Mouse (Mus musculus) embryonic facial prominence, embryonic 15.5 days (tissue): ENCODE measurements around the gene Fgd5. TPM values are rescaled to one million over a fixed set of nuclear protein-coding genes. Genes with fewer than 3 reads are reported as not detected.
"Not testable (repeated sequence)": the region's sequence is repeated elsewhere in the genome, so short reads cannot be mapped to it uniquely, and the experiment has no call there.

Source experiments
- ATAC-seq: fragments of 200-750 bp; cut with Nextera tagmentation; 2 replicates; pipeline ENCODE4 v1.8.0; 2017; ENCODE audit warnings: low read depth, moderate TSS enrichment; ENCODE audit not compliant: insufficient number of reproducible peaks, low FRiP score, low TSS enrichment
- H3K27ac ChIP-seq: fragments of 300-500 bp; sonication (generic); replicated peaks from 2 replicates; pipeline ENCODE4 v1.5.1; 2015; ENCODE audit warnings: mild to moderate bottlenecking, inconsistent platforms
- H3K27me3 ChIP-seq: fragments of 300-500 bp; sonication (generic); 2 replicates; pipeline ENCODE4 v1.6.1; 2015; ENCODE audit warnings: inconsistent platforms
- H3K36me3 ChIP-seq: fragments of 300-500 bp; sonication (generic); 2 replicates; pipeline ENCODE4 v1.6.1; 2015; ENCODE audit warnings: mild to moderate bottlenecking, inconsistent platforms
- H3K4me1 ChIP-seq: fragments of 300-500 bp; sonication (generic); 2 replicates; pipeline ENCODE4 v1.6.1; 2015; ENCODE audit warnings: inconsistent platforms
- H3K4me2 ChIP-seq: fragments of 300-500 bp; sonication (generic); replicated peaks from 2 replicates; pipeline ENCODE4 v1.6.1; 2015; ENCODE audit warnings: mild to moderate bottlenecking, inconsistent platforms
- H3K4me3 ChIP-seq: fragments of 300-500 bp; sonication (generic); replicated peaks from 2 replicates; pipeline ENCODE4 v1.5.1; 2015; ENCODE audit warnings: mild to moderate bottlenecking, inconsistent platforms
- H3K9ac ChIP-seq: fragments of 300-500 bp; sonication (generic); 2 replicates; pipeline ENCODE4 v1.6.1; 2015; ENCODE audit warnings: inconsistent platforms
- H3K9me3 ChIP-seq: fragments of 300-500 bp; sonication (generic); replicated peaks from 2 replicates; pipeline ENCODE4 v1.6.1; 2016; ENCODE audit warnings: inconsistent platforms
- WGBS: fragments of 180-500 bp; shearing (Covaris S2); methylation state at CpG from one replicate; pipeline ENCODE4 v1.1.7; 2015; 5-methylcytosine and 5-hydroxymethylcytosine counted together
- polyA plus RNA-seq: library from polyadenylated mRNA; unstranded; fragments of >200 nt; fragmentation: Nextera tagmentation; extraction: Ambion mirVana; gene quantifications from 2 replicates; pipeline ENCODE4 v1.2.1, GENCODE M21; 2015

The Fgd5 gene
- polyA plus RNA-seq, 1 experiment from 2014 or later, result 12.2 TPM

DNA sequence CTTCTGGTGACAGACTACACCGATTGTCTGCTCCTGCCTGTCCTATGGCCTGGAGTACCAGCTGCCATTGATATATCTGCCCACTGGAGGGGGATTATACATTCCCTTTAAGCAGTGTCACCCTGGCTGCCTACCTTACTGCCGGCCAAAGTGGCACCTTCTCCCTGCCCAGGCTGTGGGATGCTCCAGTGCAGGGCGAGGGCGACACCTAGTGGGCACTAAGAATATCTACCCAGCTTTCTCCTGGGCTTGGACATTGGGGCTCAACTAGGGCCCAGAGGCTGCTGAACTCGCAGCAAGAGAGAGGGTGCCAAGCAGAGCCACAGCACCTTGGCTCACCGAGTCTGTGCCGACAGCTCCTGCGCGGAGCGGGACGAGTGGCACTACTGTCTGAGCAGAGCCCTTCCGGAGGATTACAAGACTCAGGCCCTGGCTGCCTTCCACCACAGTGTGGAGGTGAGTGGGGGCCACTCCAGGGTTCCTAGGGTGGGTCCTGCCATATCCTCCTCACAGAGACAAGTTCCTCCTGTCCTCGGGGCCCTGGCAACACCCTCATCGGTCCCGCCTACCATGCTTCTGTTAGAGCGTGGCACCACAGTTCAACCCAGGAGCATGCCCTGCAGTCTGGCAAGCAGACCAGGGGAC lies 88.6 kb downstream of the Fgd5 start:
- Histone ChIP-seq H3K27me3 (no peaks in the 10 kb centered on the region), H3K4me3 (no peak overlapping the region), H3K9ac (no peak overlapping the region), H3K36me3 (no peaks in the 10 kb centered on the region), H3K4me1 (peaks cover 13% of the 10 kb centered on the region), H3K9me3 (no peaks in the 10 kb centered on the region), H3K4me2 (no peak overlapping the region), H3K27ac (no peak overlapping the region)
- 32% methylated on average over 16 of the region's 16 CpGs for WGBS
- peak; percentile 73 for ATAC-seq

DNA sequence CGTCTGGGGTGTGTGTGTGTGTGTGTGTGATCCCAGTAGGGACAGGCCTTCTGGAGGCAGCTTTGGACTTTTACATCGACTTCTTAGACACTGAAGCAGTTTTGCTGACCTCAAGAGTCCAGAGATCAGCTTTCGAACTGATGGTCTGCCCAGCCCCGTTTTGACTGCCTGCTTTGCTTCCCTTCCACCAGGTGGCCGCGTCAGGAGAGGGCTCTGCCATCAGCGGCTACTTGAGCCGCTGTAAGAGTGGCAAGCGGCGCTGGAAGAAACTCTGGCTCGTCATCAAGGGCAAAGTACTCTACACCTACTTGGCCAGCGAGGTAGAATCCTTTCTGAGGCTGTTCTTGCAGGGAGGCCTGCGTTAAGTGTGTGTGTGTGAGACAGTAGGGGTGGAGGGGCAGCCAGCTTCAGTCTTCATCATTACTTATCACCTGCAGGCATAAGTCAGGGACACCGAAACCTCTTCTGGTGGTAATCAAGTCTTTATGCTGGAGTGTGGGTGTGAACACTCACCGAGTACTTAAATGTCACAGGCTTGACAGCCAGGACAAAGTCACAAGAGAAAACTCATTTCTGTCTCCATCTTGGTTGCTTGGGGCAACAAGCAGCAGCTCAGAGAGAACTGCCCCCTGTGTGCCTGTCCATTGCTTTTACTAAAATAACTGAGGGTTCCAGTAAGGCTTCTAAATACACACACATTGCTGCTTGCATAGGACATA lies 92.6 kb downstream of the Fgd5 start:
- Histone ChIP-seq H3K27ac (no peak overlapping the region), H3K4me2 (no peak overlapping the region), H3K9ac (no peak overlapping the region), H3K27me3 (no peaks in the 10 kb centered on the region), H3K36me3 (no peaks in the 10 kb centered on the region), H3K4me3 (no peak overlapping the region), H3K4me1 (peaks cover 9% of the 10 kb centered on the region; the same call in 1 of the 2 replicates), H3K9me3 (no peaks in the 10 kb centered on the region)
- ATAC-seq, result no peak
- 50% methylated on average over 15 of the region's 15 CpGs for WGBS

DNA sequence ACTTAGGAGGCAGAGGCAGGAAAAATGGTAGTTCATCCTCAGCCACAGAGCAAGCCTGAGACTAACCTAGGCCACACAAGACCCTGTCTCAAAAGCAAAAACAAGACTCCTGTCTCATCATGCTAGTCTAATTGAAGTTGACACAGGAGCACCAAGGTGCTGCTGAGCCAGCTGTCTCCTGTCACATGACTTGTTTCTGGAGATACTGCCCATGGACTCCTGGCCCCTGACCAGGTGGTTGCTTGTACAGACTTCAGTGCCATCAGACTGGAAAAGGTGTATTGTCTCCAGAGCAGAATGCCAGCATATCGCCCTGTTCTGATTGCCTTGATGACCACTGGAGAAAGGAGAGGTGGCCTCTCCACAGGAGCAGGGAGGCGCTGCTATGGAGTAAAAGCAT lies 102.1 kb downstream of the Fgd5 start:
- Histone ChIP-seq H3K4me1 (peaks cover 4% of the 10 kb centered on the region; the same call in 1 of the 2 replicates), H3K4me3 (no peak overlapping the region), H3K36me3 (no peaks in the 10 kb centered on the region), H3K9me3 (no peaks in the 10 kb centered on the region), H3K4me2 (no peak overlapping the region), H3K27ac (no peak overlapping the region), H3K9ac (no peak overlapping the region), H3K27me3 (no peaks in the 10 kb centered on the region)
- WGBS, result 91% methylated on average over 2 of the region's 2 CpGs
- no peak for ATAC-seq

DNA sequence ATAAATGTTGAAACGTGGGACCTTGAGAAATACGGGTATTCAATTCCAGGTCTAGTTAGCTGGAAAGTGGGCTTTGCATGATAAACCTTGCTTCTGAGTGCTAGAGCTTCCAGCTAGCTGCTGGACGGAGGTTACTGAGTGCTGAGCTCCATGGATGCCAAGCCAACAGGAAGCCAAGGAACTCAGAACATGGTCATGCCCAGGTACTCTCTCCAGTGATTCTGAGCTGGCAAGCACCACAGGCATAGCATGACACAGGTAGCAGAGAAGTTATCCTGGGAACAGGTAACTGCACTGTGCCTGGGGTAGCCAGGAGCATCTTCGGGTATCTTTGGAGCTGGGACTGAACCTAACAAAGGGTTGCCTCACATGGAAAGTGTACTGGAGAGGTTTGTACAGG lies 104.1 kb downstream of the Fgd5 start:
- no peak for ATAC-seq
- Histone ChIP-seq H3K4me1 (no peaks in the 10 kb centered on the region), H3K4me3 (no peak overlapping the region), H3K27me3 (no peaks in the 10 kb centered on the region), H3K27ac (no peak overlapping the region), H3K9ac (no peak overlapping the region), H3K4me2 (no peak overlapping the region), H3K36me3 (no peaks in the 10 kb centered on the region), H3K9me3 (no peaks in the 10 kb centered on the region)
- 79% methylated on average over 4 of the region's 4 CpGs for WGBS

DNA sequence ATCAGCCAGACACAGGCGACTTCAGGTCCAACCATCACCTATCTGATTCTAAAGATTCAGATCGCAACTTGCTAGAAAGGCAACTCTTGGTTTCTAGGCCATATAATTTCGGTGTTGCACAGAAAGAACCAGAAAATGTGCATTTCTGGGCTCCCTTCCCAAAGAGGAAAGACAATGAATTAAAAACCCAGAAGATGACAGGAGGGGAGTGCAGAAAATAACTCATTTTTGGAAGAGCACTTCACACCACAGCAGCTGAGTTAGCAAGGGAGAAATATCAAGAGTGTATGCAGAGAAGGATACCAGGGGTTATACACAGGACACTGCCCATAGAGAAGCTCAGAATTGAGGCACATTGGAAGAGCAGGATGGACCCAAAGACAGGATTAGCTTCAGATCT lies 106.3 kb downstream of the Fgd5 start:
- Histone ChIP-seq H3K4me2 (no peak overlapping the region), H3K4me3 (no peak overlapping the region)
- WGBS, result 79% methylated on average over 3 of the region's 3 CpGs

DNA sequence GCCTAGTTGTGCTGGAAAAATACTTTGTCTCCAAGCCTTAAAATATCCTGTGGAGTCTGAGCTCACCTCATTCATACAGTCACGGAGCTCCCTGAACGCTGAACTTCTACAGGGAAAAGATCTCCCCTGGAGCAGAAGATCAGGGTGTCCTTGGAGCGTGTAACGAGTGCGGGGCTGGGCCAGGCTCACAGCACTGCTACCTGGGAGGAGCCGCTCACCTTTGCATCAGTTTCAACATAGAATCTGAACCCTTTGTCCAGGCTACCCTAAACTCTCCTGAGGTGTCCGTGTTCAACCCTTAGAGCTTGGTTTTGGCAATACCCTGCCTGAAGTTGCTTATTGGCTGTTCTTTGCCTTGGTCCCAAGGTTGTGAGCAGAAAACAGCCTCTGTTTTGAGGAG lies 110.5 kb downstream of the Fgd5 start:
- 88% methylated on average over 7 of the region's 7 CpGs for WGBS
- not testable (repeated sequence) for H3K27ac ChIP-seq, ATAC-seq, H3K9me3 ChIP-seq, H3K4me3 ChIP-seq, H3K36me3 ChIP-seq, H3K27me3 ChIP-seq, H3K4me2 ChIP-seq, H3K9ac ChIP-seq
- H3K4me1 ChIP-seq, result peaks cover 18% of the 10 kb centered on the region

More for the DNA sequence above, 106.3 kb downstream of the Fgd5 start:
- Histone ChIP-seq H3K27me3 (no peaks in the 10 kb centered on the region), H3K4me1 (no peaks in the 10 kb centered on the region), H3K9ac (no peak overlapping the region), H3K27ac (no peak overlapping the region), H3K36me3 (no peaks in the 10 kb centered on the region), H3K9me3 (no peaks in the 10 kb centered on the region)
- no peak for ATAC-seq

DNA sequence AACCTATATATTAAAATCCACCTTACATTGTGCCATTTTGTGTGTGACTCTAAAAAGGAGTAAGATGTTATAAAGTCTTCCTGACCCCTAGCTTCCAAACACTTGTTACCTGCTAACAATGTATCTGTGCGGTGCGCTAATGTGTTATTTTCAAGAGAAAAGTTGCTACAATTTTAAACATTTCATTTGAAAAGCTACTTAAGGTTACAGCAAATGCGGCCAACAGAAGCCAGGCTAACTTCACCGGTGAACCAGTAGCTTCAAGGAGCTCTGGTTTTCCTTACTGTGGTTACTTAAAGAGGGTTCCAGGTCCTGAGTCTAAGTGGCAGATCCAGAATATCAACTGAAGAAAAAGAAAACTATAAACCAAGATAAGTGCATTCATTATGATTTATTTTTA lies 111.3 kb downstream of the Fgd5 start:
- Histone ChIP-seq H3K27me3 (no peaks in the 10 kb centered on the region), H3K36me3 (no peaks in the 10 kb centered on the region), H3K4me2 (no peak overlapping the region), H3K9me3 (no peaks in the 10 kb centered on the region), H3K27ac (no peak overlapping the region), H3K4me3 (no peak overlapping the region), H3K9ac (no peak overlapping the region), H3K4me1 (peaks cover 25% of the 10 kb centered on the region)
- 97% methylated on average over 4 of the region's 4 CpGs for WGBS
- no peak for ATAC-seq

DNA sequence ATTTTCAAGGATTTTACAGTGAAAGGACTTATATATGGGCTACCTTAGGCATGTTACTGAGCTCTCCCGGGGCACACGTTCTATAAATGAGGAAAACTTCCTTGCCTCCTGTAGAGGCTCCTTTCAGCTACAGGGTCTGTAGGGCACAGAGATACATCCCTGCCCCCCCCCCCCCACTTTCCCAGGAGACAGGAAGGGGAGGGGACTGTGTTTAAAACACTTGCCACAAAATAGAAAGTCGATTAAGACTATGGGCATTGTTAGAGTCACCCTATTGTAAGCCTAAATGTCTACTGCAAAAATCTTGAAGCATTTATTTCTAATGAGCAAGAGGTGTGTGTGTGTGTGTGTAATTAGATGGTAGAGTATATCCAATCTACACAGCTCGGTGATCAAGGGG lies 111.8 kb downstream of the Fgd5 start:
- no peak for ATAC-seq
- H3K4me3 ChIP-seq, result peak overlapping the region; percentile 97
- no peaks in the 10 kb centered on the region for H3K9me3 ChIP-seq
- peak overlapping the region; percentile 66 for H3K4me2 ChIP-seq
- H3K36me3 ChIP-seq, result no peaks in the 10 kb centered on the region
- no peaks in the 10 kb centered on the region for H3K27me3 ChIP-seq
- H3K27ac ChIP-seq, result peak overlapping the region; percentile 99
- H3K9ac ChIP-seq, result peak overlapping the region; percentile 93
- H3K4me1 ChIP-seq, result peaks cover 28% of the 10 kb centered on the region
- WGBS, result 2% methylated on average over 4 of the region's 4 CpGs

DNA sequence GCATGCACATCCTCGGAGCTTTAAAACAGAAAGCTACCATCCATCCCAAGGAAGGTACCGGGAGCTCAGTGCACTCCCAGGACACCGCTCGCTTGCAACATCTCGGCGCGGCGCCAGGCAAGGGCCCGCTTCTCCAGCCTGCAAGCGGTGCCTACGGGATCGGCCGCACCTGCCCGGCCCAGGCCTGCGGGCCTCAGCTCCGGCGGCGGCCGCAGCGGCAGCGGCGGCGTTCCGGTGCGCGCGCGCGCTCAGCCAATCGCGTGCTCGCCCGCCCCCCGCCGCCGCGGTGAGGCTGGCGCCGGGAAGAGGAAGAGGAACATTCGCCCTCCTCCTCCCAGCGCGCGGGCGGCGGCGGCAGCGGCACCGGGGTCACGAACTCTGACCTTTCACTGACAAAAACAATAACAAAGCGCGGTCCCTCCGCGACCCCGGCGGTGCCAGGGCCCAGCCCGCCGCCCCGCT lies 112.5 kb downstream of the Fgd5 start, which contains the start of gene Nr2c2:
Gene Nr2c2, plus strand, starts transcription at position 261 of the 462 bp plus-strand sequence.
- Histone ChIP-seq H3K9ac (peak within 1 kb of the TSS; percentile 93), H3K4me3 (peak within 1 kb of the TSS; percentile 97), H3K27ac (peak within 1 kb of the TSS; percentile 99), H3K36me3 (no peaks in the 10 kb centered on the region), H3K27me3 (no peaks in the 10 kb centered on the region), H3K4me2 (peak within 1 kb of the TSS; percentile 66), H3K9me3 (no peaks in the 10 kb centered on the region), H3K4me1 (peaks cover 28% of the 10 kb centered on the region)
- peak; percentile 63 for ATAC-seq
- under 1% methylated on average over 58 of the region's 58 CpGs for WGBS

DNA sequence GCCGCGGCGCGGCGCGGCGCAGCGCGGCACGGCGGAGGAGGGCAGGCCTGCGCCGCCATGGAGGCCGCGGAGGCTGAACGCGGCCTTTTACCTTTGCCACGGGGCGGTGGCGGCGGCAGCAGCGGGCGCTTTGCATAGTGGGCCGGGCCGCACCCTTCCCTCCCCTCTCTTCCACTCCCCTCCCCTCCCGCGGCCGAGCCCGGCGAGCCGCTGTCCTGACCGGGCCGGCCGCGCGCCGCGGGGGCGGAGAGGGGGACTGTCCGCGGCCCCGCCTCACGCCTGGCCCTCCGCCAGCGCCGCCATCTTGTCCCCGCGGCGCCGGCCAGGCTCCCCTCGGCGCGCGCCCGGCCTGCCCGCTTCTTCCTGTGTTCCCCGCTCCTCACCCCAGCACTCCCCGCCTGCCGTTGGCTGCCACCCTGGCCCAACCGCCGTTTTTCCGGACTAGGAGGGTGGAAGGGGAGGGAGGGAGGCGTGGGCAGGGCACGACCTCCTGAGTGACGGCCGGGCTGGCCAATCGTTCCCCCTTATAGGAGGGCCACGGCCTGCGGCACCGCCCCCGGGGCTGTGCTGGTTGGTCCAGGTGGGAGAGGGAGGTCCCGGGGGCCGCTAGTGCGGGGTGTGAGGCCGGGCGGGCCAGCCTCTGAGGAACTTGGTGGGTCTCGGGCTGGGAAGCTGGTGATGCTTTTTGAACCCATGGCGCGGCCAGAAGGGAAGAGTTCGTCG lies 113.2 kb downstream of the Fgd5 start:
- peak; percentile 99 for ATAC-seq
- H3K4me1 ChIP-seq, result peaks cover 28% of the 10 kb centered on the region
- H3K4me2 ChIP-seq, result peak overlapping the region; percentile 66
- H3K9me3 ChIP-seq, result no peaks in the 10 kb centered on the region
- H3K27ac ChIP-seq, result peak overlapping the region; percentile 99
- H3K36me3 ChIP-seq, result no peaks in the 10 kb centered on the region
- peak overlapping the region; percentile 97 for H3K4me3 ChIP-seq
- H3K9ac ChIP-seq, result peak overlapping the region; percentile 93
- no peaks in the 10 kb centered on the region for H3K27me3 ChIP-seq
- WGBS, result under 1% methylated on average over 64 of the region's 81 CpGs

DNA sequence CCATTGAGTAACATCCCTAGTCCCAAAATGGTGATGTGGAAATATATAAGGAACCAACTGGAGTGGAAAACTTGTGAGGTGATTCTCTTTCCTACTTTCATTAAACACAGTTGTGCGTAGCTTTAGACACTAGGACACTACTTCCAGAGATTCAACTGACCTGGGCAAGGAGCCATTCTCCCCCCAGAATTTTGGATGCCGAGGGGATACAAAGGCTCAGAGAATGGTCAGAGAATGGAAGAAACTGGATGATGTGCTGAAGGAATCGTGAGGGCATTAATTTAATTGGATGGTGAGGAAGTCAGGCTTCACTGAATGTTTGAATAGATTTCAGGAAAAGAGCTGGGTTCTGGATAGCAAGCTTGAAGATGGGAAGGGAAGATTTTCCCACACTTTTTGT lies 114.1 kb downstream of the Fgd5 start:
- Histone ChIP-seq H3K27me3 (no peaks in the 10 kb centered on the region), H3K36me3 (no peaks in the 10 kb centered on the region), H3K4me1 (peaks cover 28% of the 10 kb centered on the region), H3K4me3 (peak overlapping the region; percentile 97), H3K27ac (peak overlapping the region; percentile 99), H3K9me3 (no peaks in the 10 kb centered on the region), H3K4me2 (peak overlapping the region; percentile 66), H3K9ac (peak overlapping the region; percentile 93; the same call in 1 of the 2 replicates)
- ATAC-seq, result no peak
- 24% methylated on average over 3 of the region's 3 CpGs for WGBS
